Mouse (Mus musculus): ENCODE results near the gene Cnnm3.

The Cnnm3 gene

DNA sequence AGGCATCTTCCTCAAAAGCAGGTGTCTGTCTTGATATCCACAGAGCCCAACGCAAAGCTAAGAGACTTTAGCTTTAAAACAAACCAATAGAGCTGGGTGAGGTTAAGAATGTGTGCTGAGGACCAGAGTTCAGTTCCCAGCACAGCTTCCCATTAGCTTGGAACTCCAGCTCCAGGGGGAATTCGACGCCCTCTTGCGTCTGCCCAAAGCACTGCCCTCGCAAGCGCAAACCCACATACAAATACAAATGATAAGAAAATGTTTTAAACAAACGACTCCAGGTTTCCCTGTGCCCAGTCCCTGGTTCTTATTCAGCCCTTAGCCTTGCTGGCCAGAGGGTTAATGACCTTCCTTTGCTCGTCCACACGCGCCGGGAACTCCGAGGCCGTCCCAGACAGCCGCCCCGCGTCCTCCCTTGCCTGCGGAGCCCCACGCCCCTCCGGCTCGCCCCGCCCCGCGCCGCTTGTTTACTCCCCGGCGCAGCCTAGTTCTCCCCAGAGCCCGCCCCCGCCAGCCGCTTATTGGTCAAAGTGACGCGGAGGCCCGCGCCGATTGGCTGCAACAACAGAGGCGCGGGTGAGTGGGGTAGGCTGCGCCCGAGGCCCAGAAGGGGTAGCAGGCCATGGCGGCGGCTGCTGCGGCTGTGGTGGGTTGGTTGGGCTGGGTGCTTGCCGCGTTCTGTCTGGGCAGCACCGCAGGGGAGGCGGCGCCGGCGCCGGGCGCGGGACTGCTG lies at the start of gene Cnnm3:
Cnnm3 (plus strand) TSS at position 579 of the 733 bp plus-strand sequence.
- peak; percentile 98 for DNase-seq

GRCm38 (mm10) chr1:36465641-36466160 lies 46.0 kb upstream of the Cnnm3 start:
- no peak for DNase-seq

DNA sequence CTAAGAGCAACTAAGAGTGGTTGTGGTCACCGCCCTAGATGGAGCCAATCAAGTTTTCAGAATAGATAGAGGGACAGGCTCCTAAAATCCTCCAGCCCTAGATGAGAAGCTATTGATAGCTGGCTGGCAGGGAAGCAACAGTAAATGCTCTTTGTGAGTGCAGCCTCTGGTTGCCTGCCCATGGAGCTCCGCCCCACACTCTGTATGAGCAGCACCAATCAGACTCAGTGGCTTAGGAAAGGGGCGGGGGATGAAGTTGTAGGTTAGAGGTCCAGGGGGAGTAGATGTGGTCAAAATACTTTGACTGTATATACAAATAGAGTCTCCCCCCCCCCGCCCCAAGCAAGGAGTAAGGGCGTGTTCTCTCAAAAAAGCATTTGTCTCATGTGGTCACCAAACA lies 44.2 kb upstream of the Cnnm3 start:
- no peak for DNase-seq

- DNase-seq, result peak; percentile 35
Measured at GRCm38 (mm10) chr1:36469811-36470444, 41.7 kb upstream of the Cnnm3 start.

DNA sequence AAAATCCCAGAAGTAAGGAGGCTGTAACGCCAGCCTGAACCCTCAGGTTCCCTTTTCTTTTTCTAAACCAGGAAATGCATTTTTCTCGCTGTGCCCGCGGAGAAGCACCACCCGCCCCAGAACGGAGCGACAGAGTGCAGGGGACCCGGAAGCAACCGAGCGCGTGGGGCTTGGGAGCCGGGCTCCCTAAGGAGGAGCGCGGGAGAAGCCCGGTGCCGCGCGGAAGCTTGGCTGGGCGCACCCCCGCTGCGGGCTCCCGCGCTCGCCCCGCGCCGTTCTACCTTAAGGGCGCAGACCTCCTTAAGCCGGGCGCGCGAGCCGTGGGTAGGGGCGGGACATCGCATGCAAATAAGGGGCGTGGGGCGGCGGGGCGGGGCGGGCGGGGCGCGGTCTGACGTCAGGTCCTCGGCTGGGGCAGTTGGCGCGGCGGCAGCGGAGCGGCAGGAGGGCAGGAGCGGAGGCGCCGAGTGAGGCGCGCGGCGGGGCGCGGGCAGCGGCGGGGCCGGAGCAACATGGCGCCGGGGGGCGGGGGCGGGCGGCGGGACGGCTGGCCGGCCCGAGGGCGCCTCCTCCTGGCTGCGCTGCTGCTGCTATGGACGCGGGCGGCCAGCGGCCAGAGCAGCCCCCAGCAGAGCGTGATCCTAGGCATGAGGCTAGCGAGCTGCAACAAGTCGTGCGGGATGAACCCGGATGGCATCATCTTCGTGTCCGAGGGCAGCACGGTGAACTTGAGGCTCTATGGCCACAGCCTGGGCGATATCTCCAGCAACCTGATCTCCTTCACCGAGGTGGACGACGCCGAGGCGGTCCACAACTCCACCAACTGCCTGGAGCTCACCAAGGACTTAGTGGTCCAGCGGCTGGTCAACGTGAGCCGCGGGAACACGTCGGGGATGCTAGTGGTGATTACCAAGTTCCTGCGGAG lies 40.2 kb upstream of the Cnnm3 start, which contains the start of gene Cnnm4:
Cnnm4 (plus strand) TSS at position 440 of the 925 bp plus-strand sequence.
- DNase-seq, result peak; percentile 89

- no peak for DNase-seq
Measured at GRCm38 (mm10) chr1:36472106-36472440, 39.6 kb upstream of the Cnnm3 start.

- no peak for DNase-seq
Measured at GRCm38 (mm10) chr1:36473211-36473780, 38.4 kb upstream of the Cnnm3 start.

GRCm38 (mm10) chr1:36474646-36475045 lies 37.0 kb upstream of the Cnnm3 start:
- no peak for DNase-seq

- no peak for DNase-seq
Measured at GRCm38 (mm10) chr1:36475480-36476110, 36.1 kb upstream of the Cnnm3 start.

- no peak for DNase-seq
Measured at GRCm38 (mm10) chr1:36476426-36476825, 35.2 kb upstream of the Cnnm3 start.

- DNase-seq, result no peak
Measured at GRCm38 (mm10) chr1:36478343-36478795, 33.3 kb upstream of the Cnnm3 start.

GRCm38 (mm10) chr1:36479903-36480899 lies 31.5 kb upstream of the Cnnm3 start:
- DNase-seq, result no peak

DNA sequence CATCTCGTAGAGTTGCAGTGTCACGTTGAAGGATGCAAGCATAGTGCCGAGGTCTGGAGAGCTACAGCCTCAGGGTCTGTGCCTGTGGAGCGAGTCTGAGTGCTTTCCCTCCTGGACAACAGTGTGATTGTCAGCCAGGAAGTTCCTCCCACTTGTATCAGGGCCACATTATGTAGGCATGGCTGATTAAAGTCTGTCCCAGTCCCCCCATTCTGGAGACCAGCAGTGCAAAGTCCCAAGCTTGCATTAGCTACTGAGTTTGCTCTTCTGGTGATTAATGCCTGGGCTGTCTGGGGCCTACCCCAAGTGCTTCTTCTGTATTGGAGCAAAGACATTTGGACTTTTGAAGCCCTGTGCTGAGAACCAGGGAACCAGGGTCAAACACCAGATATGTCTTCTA lies 27.8 kb upstream of the Cnnm3 start:
- DNase-seq, result no peak

DNA sequence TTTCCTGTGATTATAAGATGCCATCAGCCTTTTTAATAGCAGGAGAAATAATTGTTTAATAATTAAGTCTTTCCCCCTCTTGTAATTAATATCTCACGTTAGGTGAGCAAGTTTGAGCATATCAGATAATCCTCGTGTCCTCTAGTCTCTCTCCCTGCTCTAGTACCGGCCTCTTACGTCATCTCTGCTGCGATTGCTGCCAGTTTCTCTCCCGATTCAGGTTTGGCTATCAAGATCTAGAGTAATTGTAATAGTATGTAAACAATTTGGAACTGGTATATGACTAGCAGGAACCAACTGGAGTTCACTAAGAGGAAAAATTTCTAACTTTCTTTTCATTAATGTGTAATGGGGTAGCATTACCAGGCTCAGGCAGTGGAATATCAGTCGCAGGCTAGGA lies 26.6 kb upstream of the Cnnm3 start:
- DNase-seq, result no peak

DNA sequence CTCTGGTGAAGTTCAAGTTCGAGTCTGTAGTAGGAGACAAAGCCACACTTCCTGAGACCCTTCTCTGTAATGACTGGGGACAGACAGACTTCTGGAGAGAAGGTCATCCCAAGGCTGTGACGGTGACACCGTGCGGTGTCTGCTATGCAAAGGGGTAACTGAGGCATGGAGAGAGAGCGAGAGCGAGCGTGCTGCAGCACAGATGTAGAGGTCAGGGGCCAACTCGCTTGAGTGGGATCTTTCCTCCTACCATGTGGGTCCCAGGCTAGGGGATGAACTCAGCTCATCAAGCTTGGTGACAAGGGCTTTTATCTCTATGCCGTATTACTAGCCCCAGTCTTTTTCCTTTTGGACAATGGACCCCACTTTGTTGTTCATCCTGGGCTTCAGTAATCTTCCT lies 24.6 kb upstream of the Cnnm3 start:
- no peak for DNase-seq

GRCm38 (mm10) chr1:36489661-36490060 lies 22.0 kb upstream of the Cnnm3 start:
- no peak for DNase-seq

DNA sequence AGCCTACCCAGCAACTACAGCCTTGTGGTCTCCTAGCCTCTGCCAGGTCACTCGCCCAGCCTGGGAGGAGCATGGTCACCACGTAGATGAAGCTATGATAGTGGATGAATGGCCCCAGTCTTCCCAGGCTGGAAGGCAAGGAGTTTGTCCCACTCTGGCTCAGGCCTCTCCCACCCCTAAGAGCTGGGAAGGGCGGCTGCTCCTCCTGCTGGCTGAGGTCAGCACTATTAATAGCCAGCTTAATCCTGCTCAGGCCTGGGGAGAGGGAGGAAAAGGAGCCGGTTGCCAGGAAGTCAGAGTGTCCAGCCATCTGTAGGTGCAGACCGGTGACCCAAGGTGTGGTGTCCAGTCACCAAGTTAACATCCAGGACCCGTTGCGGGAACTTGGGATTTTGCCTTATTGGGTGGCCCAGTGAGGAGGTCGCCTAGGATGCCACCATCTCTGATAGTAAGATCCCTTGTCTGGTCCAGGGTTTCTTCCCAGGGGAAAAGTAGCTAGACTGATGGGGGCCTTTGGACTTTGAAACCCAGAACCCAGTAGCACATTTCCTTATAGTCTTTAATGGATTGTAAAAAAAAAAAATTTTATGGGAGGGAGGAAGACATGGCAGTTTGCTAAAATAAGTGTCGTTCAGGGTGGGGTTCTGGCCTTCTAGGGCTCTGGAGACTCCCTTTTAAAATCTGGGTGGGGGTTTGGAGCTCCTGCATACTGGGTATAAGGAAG lies 19.1 kb upstream of the Cnnm3 start:
- no peak for DNase-seq

DNA sequence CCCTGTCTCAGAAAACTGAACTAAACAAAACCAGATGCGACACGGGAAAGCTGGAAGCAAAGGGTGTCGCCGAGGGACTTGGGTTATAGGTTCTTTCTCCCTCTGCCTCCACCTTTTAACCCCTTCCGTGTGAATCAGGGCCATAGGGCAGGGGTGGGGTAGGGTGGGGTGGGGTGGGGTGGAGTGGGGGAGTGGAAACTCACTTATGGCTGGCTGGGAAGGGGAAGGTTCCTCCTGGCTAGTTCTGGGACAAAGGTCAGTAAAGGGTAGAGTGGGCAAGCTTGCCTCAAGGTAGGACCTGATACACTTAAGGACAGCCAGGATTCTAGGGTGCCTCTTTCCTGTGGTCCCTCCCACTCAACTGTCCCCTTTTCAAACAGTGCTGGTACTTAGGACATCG lies 18.4 kb upstream of the Cnnm3 start:
- DNase-seq, result no peak

GRCm38 (mm10) chr1:36496719-36497118 lies 14.9 kb upstream of the Cnnm3 start:
- no peak for DNase-seq

GRCm38 (mm10) chr1:36497312-36497711 lies 14.4 kb upstream of the Cnnm3 start:
- DNase-seq, result no peak
